Mouse (Mus musculus): ENCODE data around the gene 4930544D05Rik. TPM values are rescaled to one million over a fixed set of nuclear protein-coding genes. Genes with fewer than 3 reads are reported as not detected.

The 4930544D05Rik gene
- polyA plus RNA-seq, 2 experiments from 2014 or later = not detected

DNA sequence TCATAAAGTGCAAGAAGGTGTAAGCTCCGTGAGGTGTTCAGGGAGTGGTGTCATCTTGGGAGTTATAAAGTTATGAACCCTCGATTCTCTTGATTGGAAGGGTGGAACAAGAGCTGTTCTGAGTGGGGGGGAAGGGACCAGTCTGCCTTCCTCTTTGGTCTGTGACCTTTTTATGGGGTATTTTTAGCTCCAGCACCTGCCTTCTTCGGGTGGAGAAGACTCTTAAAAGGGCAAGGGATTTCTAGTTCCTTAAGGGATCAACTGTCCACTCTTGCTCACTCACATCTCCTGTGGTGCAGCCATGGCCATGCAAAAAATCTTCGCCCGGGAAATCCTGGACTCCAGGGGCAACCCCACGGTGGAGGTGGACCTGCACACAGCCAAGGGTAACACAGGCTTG lies 41.9 kb downstream of the 4930544D05Rik start:
- ATAC-seq = no peak

- no peak for ATAC-seq
Measured at GRCm38 (mm10) chr11:70657991-70658390, 42.3 kb downstream of the 4930544D05Rik start.

GRCm38 (mm10) chr11:70658521-70658920 lies 42.9 kb downstream of the 4930544D05Rik start:
- no peak for ATAC-seq

DNA sequence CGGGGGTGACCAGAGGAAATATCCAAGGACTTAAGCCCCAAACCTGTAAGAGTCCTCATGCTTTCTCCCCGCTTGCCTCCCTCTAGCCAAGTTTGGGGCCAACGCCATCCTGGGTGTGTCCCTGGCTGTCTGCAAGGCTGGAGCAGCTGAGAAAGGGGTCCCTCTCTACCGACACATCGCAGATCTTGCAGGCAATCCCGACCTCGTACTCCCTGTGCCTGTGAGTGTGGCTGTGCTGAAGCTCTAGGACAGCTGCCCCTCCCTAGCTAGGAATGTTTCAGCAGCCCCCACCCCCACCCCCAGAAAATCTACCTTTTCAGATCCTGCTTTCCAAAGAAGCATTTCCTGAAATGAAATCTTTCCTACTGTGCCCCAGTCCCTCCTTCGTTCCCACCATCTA lies 43.3 kb downstream of the 4930544D05Rik start:
- ATAC-seq = no peak

GRCm38 (mm10) chr11:70660571-70660970 lies 44.9 kb downstream of the 4930544D05Rik start:
- ATAC-seq = no peak

DNA sequence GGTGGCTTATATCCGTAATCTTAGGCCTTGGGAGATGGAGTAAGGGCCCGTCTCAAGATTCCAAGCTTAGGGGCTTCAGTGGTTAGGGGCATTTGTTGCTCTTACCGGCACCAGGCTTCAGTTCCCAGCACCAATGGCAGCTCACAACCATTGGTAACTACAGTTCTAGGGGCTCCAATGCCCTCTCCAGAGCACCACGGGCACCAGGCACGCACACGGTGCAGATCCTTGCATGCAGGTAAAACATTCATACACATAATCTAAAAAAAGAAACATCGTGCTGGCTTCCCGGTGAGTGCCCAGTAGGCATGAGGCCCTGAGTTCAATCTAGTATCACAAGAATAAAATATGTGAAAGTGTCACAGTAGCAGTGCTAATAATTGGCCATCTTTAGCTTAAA lies 47.5 kb downstream of the 4930544D05Rik start:
- ATAC-seq = no peak

DNA sequence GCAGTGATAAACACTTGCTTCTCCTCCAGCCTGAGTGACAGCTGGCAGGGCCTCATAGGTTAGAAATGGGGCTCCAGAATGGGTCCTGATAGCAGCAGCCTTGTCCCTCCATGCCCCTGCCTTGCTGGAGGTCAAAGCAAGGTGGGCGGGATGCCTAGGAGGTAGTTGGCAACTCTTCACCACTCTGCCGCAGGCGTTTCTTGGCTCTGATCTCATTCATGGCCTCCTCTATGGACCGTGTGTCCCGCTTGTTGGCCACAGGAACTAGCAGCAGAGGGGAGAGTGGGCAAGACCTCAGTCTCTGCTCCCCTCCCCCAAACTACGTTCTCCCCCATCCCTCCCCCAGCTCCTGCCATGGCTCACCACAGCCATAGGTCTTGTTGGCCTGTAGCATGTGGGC lies 48.3 kb downstream of the 4930544D05Rik start:
- no peak for ATAC-seq

- ATAC-seq = no peak
Measured at GRCm38 (mm10) chr11:70664741-70665140, 49.1 kb downstream of the 4930544D05Rik start.

Other genes starting within 250 kb of the 4930544D05Rik start
- gene Pelp1, start 205.8 kb upstream of the 4930544D05Rik start, polyA plus RNA-seq (2017; shearing (Covaris generic)) = 1 to 10 TPM; 6.5 to 8.1 TPM
- 100 to 1,000 TPM in 1 of 2 experiments, 10 to 100 TPM in 1; 99.3 to 129 TPM for gene Arrb2, start 183.2 kb upstream of the 4930544D05Rik start, polyA plus RNA-seq (2017; shearing (Covaris generic))
- 10 to 100 TPM; 86.3 to 91.9 TPM for gene Med11, start 163.9 kb upstream of the 4930544D05Rik start, polyA plus RNA-seq (2017; shearing (Covaris generic))
- not detected for gene Zmynd15, start 156.4 kb upstream of the 4930544D05Rik start, polyA plus RNA-seq (2017; shearing (Covaris generic))
- gene Cxcl16, start 155.9 kb upstream of the 4930544D05Rik start, polyA plus RNA-seq (2017; shearing (Covaris generic)) = under 1 TPM in 1 of 2 experiments, not detected in 1; 0.36 TPM
- 1 to 10 TPM; 1.5 to 3.7 TPM for gene Tm4sf5, start 110.6 kb upstream of the 4930544D05Rik start, polyA plus RNA-seq (2017; shearing (Covaris generic))
- not detected for gene Vmo1, start 101.2 kb upstream of the 4930544D05Rik start, polyA plus RNA-seq (2017; shearing (Covaris generic))
- gene Gltpd2, start 96.7 kb upstream of the 4930544D05Rik start, polyA plus RNA-seq (2017; shearing (Covaris generic)) = not detected
- 100 to 1,000 TPM; 353 to 460 TPM for gene Psmb6, start 90.5 kb upstream of the 4930544D05Rik start, polyA plus RNA-seq (2017; shearing (Covaris generic))
- gene Gm40193, start 82.9 kb upstream of the 4930544D05Rik start, polyA plus RNA-seq (2017; shearing (Covaris generic)) = not detected
- 1 to 10 TPM; 1.2 to 1.8 TPM for gene Pld2, start 75.8 kb upstream of the 4930544D05Rik start, polyA plus RNA-seq (2017; shearing (Covaris generic))
- 1 to 10 TPM; 6.7 to 8.8 TPM for gene Mink1, start 53.0 kb upstream of the 4930544D05Rik start, polyA plus RNA-seq (2017; shearing (Covaris generic))
- 1 to 10 TPM; 1.3 to 1.4 TPM for gene Chrne, start 3.4 kb downstream of the 4930544D05Rik start, polyA plus RNA-seq (2017; shearing (Covaris generic))
- gene Gp1ba, start 23.3 kb downstream of the 4930544D05Rik start, polyA plus RNA-seq (2017; shearing (Covaris generic)) = under 1 TPM; 0.17 to 0.52 TPM
- 100 to 1,000 TPM; 281 to 288 TPM for gene Rnf167, start 31.4 kb downstream of the 4930544D05Rik start, polyA plus RNA-seq (2017; shearing (Covaris generic))
- gene Slc25a11, start 31.6 kb downstream of the 4930544D05Rik start, polyA plus RNA-seq (2017; shearing (Covaris generic)) = 100 to 1,000 TPM in 1 of 2 experiments, 10 to 100 TPM in 1; 80.4 to 124 TPM
- gene Pfn1, start 38.8 kb downstream of the 4930544D05Rik start, polyA plus RNA-seq (2017; shearing (Covaris generic)) = 1,000 to 10,000 TPM; 3,856 to 4,120 TPM
- 10 to 100 TPM; 20.9 to 21.4 TPM for gene Eno3, start 41.4 kb downstream of the 4930544D05Rik start, polyA plus RNA-seq (2017; shearing (Covaris generic))
- gene Spag7, start 53.6 kb downstream of the 4930544D05Rik start, polyA plus RNA-seq (2017; shearing (Covaris generic)) = 100 to 1,000 TPM; 126 to 150 TPM
- gene Camta2, start 72.3 kb downstream of the 4930544D05Rik start, polyA plus RNA-seq (2017; shearing (Covaris generic)) = 10 to 100 TPM; 11.3 to 14.0 TPM
- under 1 TPM in 1 of 2 experiments, not detected in 1; 0.63 TPM for gene Inca1, start 84.3 kb downstream of the 4930544D05Rik start, polyA plus RNA-seq (2017; shearing (Covaris generic))
- 1 to 10 TPM; 1.5 TPM for gene Kif1c, start 84.7 kb downstream of the 4930544D05Rik start, polyA plus RNA-seq (2017; shearing (Covaris generic))
- 1 to 10 TPM; 3.9 to 5.4 TPM for gene Zfp3, start 148.4 kb downstream of the 4930544D05Rik start, polyA plus RNA-seq (2017; shearing (Covaris generic))
- under 1 TPM in 1 of 2 experiments, not detected in 1; 0.64 TPM for gene Scimp, start 196.7 kb downstream of the 4930544D05Rik start, polyA plus RNA-seq (2017; shearing (Covaris generic))
- 10 to 100 TPM in 1 of 2 experiments, 1 to 10 TPM in 1; 9.4 to 10.8 TPM for gene Rabep1, start 228.9 kb downstream of the 4930544D05Rik start, polyA plus RNA-seq (2017; shearing (Covaris generic))